Mouse (Mus musculus) heart, adult 2 months (tissue): ENCODE measurements around the gene Tead2. TPM values are rescaled to one million over a fixed set of nuclear protein-coding genes. Genes with fewer than 3 reads are reported as not detected.

ENCODE experiments used
- DNase-seq, 2 experiments: peaks; one replicate each; pipeline ENCODE4 v3.0.0; 2021
- H3K27ac ChIP-seq: fragments of 200-600 bp; 2 replicates; pipeline ENCODE4 v1.8.1; 2022
- H3K27me3 ChIP-seq: fragments of 200-500 bp; 2 replicates; pipeline ENCODE4 v1.6.1; 2012; ENCODE audit warnings: mild to moderate bottlenecking, low read length, inconsistent platforms, mixed read lengths; ENCODE audit not compliant: control insufficient read depth, insufficient read depth
- H3K36me3 ChIP-seq: fragments of 200-500 bp; 2 replicates; pipeline ENCODE4 v1.6.1; 2012; ENCODE audit warnings: low read length, inconsistent platforms; ENCODE audit not compliant: control insufficient read depth, insufficient read depth
- H3K4me1 ChIP-seq: fragments of 200-500 bp; 2 replicates; pipeline ENCODE4 v1.6.1; 2011; ENCODE audit warnings: low read length; ENCODE audit not compliant: control insufficient read depth, insufficient read depth
- H3K4me3 ChIP-seq: fragments of 200-600 bp; 2 replicates; pipeline ENCODE4 v1.8.1; 2022
- H3K79me2 ChIP-seq: fragments of 200-500 bp; replicated peaks from 2 replicates; pipeline ENCODE4 v1.6.1; 2012; ENCODE audit warnings: mild to moderate bottlenecking, inconsistent platforms, low read length, moderate library complexity, mixed read lengths; ENCODE audit not compliant: control insufficient read depth, insufficient read depth
- H3K9ac ChIP-seq: fragments of 200-500 bp; 2 replicates; pipeline ENCODE4 v1.6.1; 2012; ENCODE audit warnings: low read depth, mild to moderate bottlenecking, control low read depth, inconsistent platforms, low read length, mixed read lengths
- CTCF ChIP-seq: fragments of 200-600 bp; IDR thresholded peaks from 2 replicates; pipeline ENCODE4 v1.8.1; 2022; ENCODE audit warnings: antibody characterized with exemption, mild to moderate bottlenecking, moderate library complexity
- EP300 ChIP-seq: fragments of 200-500 bp; IDR thresholded peaks from 2 replicates; pipeline ENCODE4 v1.6.1; 2011; ENCODE audit warnings: low read depth, low read length, control low read depth; ENCODE audit not compliant: insufficient read depth
- POLR2A ChIP-seq: fragments of 200-500 bp; IDR thresholded peaks from 2 replicates; pipeline ENCODE4 v1.6.1; 2011; ENCODE audit warnings: mild to moderate bottlenecking, low read depth, low read length, control low read depth; ENCODE audit not compliant: insufficient read depth
- WGBS: fragments of 180-500 bp; shearing (Covaris S2); methylation state at CpG from one replicate; pipeline ENCODE4 v1.1.7; 2018; 5-methylcytosine and 5-hydroxymethylcytosine counted together
- intact Hi-C: fragments of 180-260 bp; cut with DNase I; formaldehyde crosslinking; loops from one replicate; pipeline ENCODE4 v1.15.1; 2025
- polyA plus RNA-seq: library from polyadenylated mRNA; depleted of rRNA; stranded (reverse); fragments of >200 nt; gene quantifications from 2 replicates; pipeline ENCODE4 v1.2.3, GENCODE M21; 2012
- total RNA-seq, 2 experiments: library from RNA; stranded (reverse); gene quantifications; 2 replicates each; pipeline ENCODE4 v1.2.3; 2021

Tead2 gene
- total and polyA plus RNA-seq, 3 experiments = 6.2 to 14.0 (median 10.8) TPM

DNA sequence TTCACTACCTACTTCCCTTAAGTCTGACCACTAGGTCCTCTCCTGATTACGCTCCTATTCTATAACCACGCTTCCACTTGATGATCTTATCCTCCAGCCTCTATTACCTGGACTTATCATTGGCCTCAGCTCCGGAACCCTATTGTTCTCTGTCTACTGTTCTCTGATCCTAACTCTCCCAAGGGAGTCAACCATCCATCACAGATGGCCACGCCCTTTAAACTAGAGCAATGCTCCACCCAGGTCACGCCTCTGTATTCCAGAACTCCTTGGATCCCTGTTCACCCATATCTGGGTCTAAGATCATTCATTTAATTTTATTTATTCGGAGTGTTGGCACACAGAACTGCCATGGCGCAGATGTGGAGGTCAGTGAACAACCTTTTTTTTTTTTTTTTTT is 3.2 kb upstream of the Tead2 start:
- intact Hi-C loops = no loop called here
- no peak for TF ChIP-seq EP300
- TF ChIP-seq POLR2A = no peak
- no peak for TF ChIP-seq CTCF
- WGBS = 58% methylated on average over 7 of the region's 7 CpGs
- no peaks in the 10 kb centered on the region; the same call in 1 of the 2 replicates for H3K27me3 ChIP-seq
- no peak overlapping the region for H3K4me3 ChIP-seq
- H3K9ac ChIP-seq = no peak overlapping the region
- no peak overlapping the region for H3K27ac ChIP-seq
- no peaks in the 10 kb centered on the region for H3K79me2 ChIP-seq
- DNase-seq = no peak
- no peaks in the 10 kb centered on the region for H3K4me1 ChIP-seq
- no peaks in the 10 kb centered on the region for H3K36me3 ChIP-seq

DNA sequence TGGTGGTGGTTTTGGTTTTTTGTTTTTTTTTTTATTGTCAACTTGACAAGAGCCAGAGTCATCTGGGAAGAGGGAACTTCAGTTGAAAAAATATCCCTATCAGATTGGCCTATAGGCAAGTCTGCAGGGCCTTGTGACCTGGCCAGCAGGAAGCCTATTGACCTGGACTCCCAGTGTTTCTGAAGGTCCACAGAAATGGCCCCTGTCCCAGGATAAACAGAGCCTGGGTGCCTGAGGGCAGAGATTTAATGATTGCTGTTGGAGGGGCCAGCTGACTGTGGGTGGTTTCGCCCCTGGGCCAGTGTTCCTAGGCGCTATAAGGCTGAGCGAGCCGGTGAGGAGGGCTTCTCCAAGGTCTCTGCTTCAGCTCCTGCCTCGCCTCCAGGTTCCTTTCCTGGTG is 1.8 kb upstream of the Tead2 start:
- no peaks in the 10 kb centered on the region for H3K79me2 ChIP-seq
- no peak overlapping the region for H3K9ac ChIP-seq
- no peak for DNase-seq
- no peak for TF ChIP-seq CTCF
- no peak for TF ChIP-seq EP300
- TF ChIP-seq POLR2A = no peak
- H3K4me1 ChIP-seq = no peaks in the 10 kb centered on the region
- H3K27ac ChIP-seq = no peak overlapping the region
- no peak overlapping the region for H3K4me3 ChIP-seq
- 89% methylated on average over 5 of the region's 5 CpGs for WGBS
- intact Hi-C loops = no loop called here
- no peaks in the 10 kb centered on the region; the same call in 1 of the 2 replicates for H3K27me3 ChIP-seq
- H3K36me3 ChIP-seq = no peaks in the 10 kb centered on the region

DNA sequence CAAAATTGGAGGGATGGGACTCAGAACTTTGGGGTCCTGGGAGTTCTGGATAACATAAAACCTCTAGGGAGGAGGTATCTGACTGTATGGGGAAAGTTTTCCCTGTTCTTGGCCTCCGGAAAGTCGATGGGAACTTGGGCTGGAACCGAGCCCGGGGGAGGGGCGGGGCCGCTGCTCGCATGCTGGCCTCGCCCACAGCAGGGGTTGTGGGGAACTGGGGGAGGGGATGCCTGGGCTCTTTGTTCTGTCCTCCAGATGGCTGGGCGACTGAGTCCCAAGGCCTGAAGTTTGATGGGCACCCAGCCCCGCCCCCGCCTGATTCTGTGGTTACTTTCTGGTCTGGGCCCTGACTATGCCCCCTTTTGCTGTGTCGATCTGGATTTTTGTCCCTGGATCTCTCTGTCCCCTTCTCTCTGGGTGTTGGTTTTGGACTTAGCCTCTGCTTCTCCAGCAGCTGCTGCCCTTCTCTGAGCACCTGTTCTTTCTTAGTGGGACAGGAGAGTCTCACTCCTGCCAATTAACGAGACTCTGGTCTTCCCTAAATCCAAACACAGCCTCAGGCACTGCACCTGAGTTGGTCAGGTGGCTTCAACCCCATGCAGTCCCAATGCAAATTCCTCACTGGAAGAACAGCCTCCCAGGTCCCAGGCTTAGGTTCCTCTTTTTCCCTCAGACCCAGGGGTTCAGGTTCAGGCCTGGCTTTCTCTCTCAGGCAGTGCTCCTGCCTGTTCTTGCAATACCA is 1.1 kb downstream of the Tead2 start:
- peak overlapping the region; percentile 55 for H3K4me3 ChIP-seq
- no peaks in the 10 kb centered on the region; the same call in 1 of the 2 replicates for H3K27me3 ChIP-seq
- H3K4me1 ChIP-seq = peaks cover 2% of the 10 kb centered on the region
- TF ChIP-seq CTCF = no peak
- no peak for TF ChIP-seq EP300
- TF ChIP-seq POLR2A = no peak
- no peaks in the 10 kb centered on the region for H3K79me2 ChIP-seq
- H3K36me3 ChIP-seq = no peaks in the 10 kb centered on the region
- peak overlapping the region; percentile 77 for H3K9ac ChIP-seq
- intact Hi-C loops = no loop called here
- WGBS = 8% methylated on average over 13 of the region's 13 CpGs
- peak; percentile 72 to 76 for DNase-seq
- peak overlapping the region; percentile 61 for H3K27ac ChIP-seq

DNA sequence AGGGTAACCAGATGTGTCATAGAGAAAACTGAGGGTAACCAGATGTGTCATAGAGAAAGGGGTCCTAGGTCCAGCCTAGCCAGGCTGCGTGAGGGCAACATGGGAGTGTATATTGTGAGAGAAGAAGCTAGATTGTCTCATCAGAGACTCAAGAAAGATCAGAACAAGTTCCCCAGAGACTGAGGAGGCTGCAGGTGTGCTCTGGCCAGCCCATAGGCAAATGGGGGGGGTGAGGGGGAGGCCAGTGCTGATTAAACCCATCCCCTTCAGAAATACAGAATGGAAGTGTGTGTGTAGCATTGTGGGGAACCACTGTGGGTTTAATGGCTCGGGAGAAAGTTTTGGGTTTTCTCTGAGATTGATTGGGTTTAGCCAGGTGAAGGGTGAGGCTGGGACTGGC is 6.1 kb downstream of the Tead2 start:
- Histone ChIP-seq H3K4me3 (no peak overlapping the region), H3K36me3 (no peaks in the 10 kb centered on the region), H3K79me2 (no peaks in the 10 kb centered on the region), H3K9ac (no peak overlapping the region), H3K27ac (no peak overlapping the region), H3K4me1 (peaks cover 2% of the 10 kb centered on the region), H3K27me3 (no peaks in the 10 kb centered on the region)
- no peak for DNase-seq
- intact Hi-C loops = no loop called here
- no peak for TF ChIP-seq CTCF
- TF ChIP-seq POLR2A = no peak
- TF ChIP-seq EP300 = no peak
- 87% methylated on average over 2 of the region's 2 CpGs for WGBS

DNA sequence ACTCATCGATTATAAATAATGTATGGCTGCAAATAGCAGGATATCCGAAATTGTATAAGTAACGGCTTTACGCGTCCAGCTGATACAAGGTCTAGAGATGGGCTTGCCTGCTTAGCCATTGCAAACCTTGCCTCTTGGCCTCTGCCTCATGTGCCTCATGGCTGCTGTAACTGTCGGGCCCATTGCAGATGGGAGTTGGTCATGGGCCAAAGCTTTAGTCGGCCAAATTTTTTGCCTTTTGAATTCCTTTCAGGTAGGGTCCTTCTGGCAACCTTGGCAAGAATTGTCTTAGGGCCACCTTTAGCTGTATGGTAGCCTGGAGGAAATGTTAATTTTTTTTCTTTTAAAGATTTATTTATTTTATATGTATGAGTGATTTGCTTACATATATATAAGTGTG is 9.3 kb downstream of the Tead2 start:
- no peak for TF ChIP-seq CTCF
- no peak for TF ChIP-seq POLR2A
- no peak for TF ChIP-seq EP300

DNA sequence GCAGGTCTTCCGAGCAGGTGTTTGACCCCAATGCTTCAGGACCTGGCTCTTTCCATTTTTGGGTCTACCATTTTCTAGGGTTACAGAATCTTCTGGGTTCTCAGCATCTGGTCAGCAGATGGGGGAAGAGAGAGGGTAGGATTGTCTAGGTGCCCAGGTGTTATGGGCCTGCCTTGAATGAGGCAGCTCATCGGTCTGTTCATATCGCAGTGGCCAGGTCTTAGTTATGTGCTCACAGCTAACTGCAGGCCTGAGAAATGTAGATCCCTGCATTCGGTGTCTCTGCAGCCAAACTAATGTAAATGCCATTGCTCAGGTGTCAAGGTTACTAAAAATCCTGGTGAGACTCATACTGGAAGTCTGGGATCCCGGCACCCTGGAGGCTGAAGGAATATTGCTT is 10.9 kb downstream of the Tead2 start:
- H3K4me1 ChIP-seq = no peaks in the 10 kb centered on the region
- no peak overlapping the region for H3K9ac ChIP-seq
- H3K27ac ChIP-seq = no peak overlapping the region
- no peak for TF ChIP-seq POLR2A
- no peak for TF ChIP-seq EP300
- no peak for TF ChIP-seq CTCF
- H3K79me2 ChIP-seq = no peaks in the 10 kb centered on the region
- WGBS = 98% methylated on average over 5 of the region's 5 CpGs
- intact Hi-C loops = no loop called here
- no peaks in the 10 kb centered on the region for H3K36me3 ChIP-seq
- DNase-seq = no peak
- H3K27me3 ChIP-seq = no peaks in the 10 kb centered on the region
- no peak overlapping the region for H3K4me3 ChIP-seq

More for the DNA sequence above, 9.3 kb downstream of the Tead2 start:
- no peak overlapping the region for H3K27ac ChIP-seq
- no peak for DNase-seq
- H3K4me3 ChIP-seq = no peak overlapping the region
- H3K4me1 ChIP-seq = no peaks in the 10 kb centered on the region
- no peaks in the 10 kb centered on the region for H3K79me2 ChIP-seq
- H3K36me3 ChIP-seq = no peaks in the 10 kb centered on the region
- intact Hi-C loops = no loop called here
- 91% methylated on average over 7 of the region's 7 CpGs for WGBS
- H3K9ac ChIP-seq = no peak overlapping the region
- H3K27me3 ChIP-seq = no peaks in the 10 kb centered on the region
